Mouse (Mus musculus) retina, embryonic 14.5 days (tissue): ENCODE measurements around the gene Igfbp6.
"Not testable (repeated sequence)": the region's sequence is repeated elsewhere in the genome, so short reads cannot be mapped to it uniquely, and the experiment has no call there.

Source experiments
- DNase-seq: peaks from one replicate; pipeline ENCODE4 v3.0.0-alpha.2; 2015; ENCODE audit warnings: low spot score

The Igfbp6 gene

DNA sequence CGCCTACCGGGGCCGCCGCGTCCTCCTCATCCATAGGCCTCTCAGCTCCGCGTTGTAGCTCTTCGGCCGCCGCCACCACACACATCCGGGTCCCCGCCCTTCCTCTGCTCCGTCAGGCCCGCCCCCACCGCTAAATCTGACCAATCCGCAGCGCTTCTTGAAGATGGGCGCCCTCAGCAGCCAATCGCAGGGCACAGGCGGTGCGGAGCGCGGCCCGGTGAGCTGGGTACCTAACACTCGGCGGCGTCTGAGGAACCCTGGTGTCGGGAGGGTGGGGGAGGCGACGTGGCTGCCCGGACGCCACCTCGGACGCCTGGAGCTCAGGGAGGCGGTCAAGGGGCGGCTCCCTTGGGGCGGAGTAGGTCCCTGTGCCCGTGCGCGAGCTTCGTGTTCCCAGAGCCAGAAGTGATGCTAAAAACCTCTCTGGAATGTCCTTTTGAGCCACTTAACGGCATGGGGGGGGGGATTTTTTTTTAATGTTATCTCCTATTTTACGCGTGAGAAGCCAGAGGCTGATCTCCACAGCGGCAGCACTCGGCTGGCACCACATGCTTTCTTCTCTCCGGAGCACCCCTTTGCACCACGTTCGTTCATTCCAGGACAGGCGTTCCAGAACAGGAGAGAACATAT lies 7.9 kb upstream of the Igfbp6 start, which contains the start of gene Spryd3:
Spryd3 (minus strand) TSS at position 106 of the 630 bp plus-strand sequence.
- DNase-seq = peak; percentile 96

DNA sequence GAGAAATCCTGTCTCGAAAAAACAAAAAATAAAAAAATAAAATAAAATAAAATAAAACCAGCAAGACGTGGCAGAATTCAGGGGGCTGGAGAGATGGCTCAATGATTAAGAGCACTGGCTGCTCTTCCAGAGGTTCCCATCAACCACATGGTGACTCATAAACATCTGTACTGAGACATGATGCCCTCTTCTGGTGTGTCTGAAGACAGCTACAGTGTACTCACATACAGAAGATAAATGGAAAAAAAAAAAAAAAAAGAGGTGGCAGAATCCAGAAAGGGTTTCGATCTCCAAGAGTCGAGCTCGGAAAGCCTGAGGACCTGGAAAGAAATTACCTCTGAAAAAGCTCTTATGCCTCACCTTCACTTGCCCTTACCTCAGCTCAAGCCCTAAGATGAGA lies 3.0 kb upstream of the Igfbp6 start:
- DNase-seq = no peak

DNA sequence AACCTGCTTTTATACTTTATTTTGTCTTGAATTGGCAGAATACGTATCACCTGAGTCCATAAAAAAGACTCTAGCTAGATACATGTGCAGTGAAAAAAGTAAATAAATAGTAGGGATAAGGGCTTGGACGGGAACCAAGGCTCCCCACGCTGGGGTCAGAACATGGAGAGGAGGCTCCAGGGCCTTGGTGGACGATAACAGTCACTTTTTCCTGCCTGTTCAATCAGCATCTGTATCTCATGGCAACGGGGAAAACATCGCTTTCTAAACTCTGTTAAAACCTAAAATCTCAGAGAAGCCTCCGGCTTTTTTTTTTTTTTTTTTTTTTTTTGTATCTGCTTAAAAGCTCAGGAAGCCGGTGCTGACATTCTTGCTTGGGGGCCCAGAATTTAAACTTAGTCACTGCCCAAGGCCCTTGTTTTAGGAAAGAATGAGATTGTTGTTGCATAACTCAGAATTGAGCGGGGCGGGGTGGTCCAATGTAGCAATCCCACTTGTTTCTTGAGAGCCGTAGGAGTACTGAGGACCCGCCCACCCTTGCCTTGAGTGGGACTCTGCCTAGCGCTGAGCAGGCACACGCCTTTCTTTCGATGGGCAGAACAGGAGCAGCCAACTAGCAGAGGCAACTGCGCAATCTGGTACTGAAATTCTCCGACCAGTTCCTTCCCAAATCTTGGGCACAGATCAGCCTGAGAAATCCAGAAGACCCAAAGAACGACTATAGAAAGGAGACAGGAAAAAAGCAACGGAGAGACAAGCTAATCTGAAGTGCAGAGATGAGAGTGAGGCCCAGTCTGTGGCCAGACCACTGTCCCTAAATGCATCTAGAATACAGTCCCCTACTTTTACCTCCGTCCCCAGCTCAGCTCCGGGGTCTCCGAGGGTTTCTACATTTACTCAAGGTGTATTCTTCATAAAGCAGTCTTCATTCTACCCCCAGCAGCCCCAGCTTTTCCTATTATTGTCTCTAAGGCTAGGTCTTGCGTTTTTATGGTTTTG lies 949 bp upstream of the Igfbp6 start:
- no peak for DNase-seq

DNA sequence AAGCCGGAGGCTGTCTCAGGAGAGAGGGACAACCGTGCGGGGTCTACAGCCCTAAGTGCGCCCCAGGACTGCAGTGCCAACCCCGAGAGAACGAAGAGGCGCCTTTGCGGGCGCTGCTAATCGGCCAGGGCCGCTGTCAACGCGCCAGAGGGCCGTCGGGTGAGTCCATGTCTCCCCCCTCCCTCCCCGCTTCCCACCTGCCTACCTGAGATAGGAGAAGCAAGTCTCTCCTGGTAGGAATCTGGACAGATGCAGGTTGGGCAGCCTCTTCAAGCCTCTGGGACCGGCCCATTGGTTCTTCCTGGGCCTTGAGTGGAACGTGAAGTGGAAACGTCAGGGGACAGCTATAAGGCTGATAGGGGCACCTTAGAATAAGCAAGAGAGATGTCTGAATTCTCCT lies 564 bp downstream of the Igfbp6 start:
- no peak for DNase-seq

DNA sequence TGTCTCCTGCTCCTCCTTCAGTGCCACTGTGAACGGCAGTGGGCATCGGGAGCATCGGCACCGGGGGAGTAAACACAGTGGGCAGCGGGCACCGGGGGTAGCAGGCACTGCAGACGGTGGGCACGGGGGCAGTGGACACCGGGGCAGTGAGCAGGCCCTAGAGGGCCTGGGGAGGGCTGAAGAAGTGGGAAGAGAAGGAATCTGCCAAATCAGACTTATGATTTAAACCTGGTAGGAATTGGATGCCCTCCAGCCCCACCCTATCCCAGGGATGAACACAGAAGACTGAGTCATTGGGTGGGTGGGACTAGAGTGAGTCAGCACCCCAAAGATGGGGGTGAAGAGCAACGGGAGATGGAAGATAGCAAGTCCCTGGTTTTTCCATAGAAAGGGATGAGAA lies 1.2 kb downstream of the Igfbp6 start:
- DNase-seq = no peak

DNA sequence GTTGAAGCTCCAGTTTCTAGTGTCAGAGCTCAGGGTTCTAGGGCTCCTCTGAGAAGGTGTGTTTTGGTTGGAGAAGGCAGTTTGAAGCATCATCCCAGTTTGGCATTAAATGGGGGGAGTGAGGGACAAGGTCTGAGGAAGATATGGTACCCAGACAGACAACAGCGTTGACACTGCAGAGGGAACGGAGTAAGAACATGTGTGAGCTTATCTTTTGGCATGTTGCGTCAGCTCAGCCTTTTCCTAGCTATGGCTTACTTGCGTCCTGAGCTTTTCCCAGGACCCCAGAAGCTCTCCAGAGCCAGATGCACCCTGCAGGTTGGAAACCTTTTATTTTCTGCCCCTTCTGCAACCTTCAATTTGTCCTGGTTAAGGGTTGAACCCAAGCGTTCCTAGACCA lies 1.9 kb downstream of the Igfbp6 start:
- no peak for DNase-seq

DNA sequence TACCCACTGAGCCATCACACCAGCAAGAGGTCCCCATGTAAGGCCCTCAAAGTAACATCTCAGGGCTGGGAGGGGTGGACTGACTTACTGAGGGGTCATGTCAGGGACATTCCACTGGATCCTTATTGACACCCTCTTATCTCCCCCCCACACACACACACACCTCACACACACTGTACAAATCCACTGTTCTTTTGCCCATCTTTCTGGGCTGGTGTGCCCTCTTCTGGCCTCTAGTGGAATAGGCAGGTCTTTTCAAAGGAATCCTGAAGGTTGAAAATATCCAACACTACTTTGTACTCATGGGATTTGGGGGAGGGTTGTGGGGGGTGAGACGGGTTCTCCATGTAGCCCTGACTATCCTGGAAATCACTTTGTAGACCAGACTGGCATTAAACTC lies 2.7 kb downstream of the Igfbp6 start:
- DNase-seq = peak; percentile 67

DNA sequence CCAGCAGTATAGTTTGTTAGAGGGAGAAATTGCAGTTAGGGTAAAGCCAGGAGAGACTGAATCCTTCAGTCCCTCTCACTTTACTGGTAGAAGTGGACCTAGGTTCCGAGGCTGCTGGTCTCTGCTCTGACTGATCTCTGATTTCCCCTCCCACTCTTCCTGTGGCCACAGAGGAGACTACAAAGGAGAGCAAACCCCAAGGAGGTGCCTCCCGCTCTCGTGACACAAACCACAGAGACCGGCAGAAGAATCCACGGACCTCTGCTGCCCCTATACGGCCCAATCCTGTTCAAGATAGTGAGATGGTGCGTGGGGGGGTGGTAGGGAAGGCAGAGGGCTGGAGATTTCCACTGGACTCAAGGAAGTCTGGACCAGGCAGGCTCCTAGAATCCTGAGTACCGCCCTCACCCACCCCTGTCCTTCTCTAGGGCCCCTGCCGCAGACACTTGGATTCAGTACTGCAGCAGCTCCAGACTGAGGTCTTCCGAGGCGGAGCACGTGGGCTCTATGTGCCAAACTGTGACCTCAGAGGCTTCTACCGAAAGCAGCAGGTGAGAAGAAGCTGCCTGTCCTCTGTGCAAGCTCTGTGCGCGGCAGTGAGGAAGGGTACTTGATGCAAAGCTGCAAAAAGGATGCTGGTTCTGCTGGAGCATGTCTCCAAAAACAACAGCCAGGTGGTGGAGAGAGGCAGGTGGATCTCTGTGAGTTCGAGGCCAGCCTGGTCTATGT lies 3.7 kb downstream of the Igfbp6 start:
- no peak for DNase-seq

DNA sequence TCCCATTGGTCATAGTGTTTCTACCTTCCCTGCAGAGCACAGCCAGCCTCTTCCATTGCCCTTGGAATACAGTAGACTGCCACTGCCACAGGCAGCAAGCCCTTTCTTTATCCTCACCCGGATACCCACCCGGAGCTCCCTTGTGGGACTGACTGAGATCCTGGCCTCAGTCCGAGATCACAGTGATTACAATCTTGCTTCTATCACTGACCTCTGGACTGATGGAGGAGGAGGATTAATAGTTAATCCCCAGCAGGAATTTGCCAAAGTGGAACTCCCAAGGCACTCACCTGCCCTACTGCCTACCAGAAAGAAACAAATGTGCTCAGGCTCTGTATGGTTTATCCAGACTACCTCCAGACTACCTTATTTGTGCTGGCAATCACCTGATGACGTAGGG lies 5.4 kb downstream of the Igfbp6 start:
- no peak for DNase-seq

DNA sequence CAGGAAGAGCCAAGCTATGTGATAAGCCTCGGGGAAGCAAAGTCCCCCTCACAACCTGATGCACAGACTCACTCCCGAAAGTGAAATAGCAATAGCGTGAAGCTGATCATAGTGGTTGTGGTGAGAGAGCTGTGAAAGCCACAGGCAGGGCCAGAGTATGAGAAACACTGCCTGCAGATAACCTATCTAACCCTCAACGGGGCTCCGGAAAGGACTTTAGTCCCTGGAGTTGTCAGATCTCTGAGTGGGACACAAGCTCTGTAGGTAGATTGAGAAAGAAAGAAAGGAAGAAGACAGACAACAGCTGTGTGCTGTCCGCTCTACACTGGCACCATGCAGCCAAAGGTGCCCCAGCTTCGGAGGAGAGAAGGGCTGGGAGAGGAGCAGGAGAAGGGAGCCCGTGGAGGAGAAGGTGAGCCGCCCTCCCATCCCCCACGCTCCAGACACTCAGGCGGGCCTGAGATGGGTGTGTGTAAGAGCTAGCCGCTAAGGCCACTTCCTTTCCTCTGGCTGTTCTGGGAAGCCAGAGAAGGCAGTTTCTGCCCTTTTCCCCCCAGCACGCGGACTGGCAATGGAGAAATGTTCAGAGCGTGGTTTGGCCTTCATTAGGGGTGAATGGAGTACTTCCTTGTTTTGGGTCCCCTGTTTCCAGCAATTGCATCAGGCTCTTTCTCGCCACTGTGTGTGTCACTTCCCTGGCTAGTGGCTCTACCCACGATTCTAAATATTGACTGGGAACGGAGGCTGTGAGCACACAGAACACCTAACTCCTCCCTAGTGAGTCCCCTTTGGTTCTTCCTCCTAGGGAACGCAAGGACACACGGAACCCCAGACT lies 6.4 kb downstream of the Igfbp6 start, which contains the start of gene Soat2:
Soat2 (plus strand) TSS at position 226 of the 835 bp plus-strand sequence.
- no peak for DNase-seq

DNA sequence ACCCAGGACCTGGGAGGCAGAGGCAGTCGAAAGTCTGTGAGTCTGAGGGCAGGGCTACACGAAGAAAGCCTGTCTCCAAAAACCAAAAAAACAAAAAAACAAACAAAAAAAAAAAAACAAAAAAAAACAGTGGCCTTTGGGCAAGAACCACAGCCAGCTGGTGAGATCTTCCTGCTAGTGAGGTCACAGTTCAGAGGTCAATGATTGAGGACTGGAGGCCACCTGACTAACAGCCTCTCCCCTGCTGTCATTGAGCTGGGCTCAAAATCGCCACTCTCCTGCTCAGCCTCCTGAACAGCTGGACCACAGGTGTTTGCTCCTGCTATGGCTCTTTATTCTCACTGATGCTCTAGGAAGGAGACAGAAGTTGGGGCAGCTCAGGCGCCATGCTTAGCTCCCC lies 8.5 kb downstream of the Igfbp6 start:
- DNase-seq = no peak

DNA sequence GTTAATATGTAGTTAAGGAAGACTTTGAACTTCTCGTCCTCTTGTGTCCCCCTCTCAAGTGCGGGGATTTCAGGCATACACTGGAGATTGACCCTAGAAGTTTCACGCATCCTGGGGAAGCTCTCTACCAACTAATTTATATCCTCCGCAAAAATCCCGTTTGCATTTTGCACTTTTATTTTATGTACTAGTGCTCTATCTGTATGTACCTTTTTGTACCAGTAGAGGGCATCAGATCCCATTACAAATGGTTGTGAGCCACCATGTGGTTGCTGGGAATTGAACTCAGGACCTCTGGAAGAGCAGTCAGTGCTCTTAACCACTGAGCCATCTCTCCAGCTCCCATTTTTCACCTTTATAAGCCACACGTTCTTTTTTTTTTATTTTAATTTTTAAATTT lies 10.8 kb downstream of the Igfbp6 start:
- DNase-seq = not testable (repeated sequence)

DNA sequence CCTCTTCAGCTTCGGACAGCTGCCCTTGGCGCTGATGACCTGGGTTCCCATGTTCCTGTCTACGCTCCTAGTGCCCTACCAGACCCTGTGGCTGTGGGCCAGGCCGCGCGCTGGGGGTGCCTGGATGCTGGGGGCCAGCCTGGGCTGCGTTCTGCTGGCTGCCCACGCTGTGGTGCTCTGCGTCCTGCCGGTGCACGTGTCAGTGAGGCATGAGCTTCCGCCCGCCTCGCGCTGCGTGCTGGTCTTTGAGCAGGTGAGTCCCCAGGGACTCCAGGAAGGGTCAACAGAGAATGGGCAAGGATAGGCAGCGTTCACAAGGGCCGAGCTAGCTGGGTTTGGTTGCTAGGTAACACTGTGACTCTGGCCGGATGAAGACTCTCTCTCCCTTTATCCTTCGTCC lies 12.7 kb downstream of the Igfbp6 start:
- DNase-seq = peak; percentile 37

DNA sequence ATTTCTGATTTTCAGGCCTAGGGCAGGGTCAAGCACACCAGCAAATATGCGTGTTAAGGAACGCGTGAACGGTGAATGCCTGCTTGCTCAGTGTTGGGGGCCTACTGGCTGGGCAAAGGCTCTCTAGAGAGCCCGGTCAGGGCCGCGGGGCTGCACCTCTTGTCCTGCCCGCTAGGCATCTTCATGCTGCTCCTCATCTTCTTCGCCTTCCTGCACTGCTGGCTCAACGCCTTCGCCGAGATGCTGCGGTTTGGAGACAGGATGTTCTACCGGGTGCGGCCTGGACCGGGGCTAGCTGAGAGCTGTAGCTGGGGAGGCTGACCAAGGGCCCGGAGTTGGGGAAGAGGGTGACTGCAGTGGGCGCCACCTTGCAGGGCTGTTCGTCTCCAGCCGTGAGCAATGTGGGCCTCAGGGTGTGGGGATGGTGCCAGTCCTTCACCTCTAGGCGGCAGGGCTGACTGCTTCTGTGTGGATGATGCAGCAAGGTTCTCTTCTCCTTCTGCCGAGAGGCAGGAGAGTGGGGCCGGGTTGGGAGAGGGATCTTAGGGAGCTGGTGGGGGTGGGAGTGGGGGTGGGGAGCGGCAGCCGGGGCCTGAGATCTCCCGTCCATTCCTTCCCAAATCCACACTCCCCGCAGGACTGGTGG lies 16.4 kb downstream of the Igfbp6 start:
- DNase-seq = no peak

DNA sequence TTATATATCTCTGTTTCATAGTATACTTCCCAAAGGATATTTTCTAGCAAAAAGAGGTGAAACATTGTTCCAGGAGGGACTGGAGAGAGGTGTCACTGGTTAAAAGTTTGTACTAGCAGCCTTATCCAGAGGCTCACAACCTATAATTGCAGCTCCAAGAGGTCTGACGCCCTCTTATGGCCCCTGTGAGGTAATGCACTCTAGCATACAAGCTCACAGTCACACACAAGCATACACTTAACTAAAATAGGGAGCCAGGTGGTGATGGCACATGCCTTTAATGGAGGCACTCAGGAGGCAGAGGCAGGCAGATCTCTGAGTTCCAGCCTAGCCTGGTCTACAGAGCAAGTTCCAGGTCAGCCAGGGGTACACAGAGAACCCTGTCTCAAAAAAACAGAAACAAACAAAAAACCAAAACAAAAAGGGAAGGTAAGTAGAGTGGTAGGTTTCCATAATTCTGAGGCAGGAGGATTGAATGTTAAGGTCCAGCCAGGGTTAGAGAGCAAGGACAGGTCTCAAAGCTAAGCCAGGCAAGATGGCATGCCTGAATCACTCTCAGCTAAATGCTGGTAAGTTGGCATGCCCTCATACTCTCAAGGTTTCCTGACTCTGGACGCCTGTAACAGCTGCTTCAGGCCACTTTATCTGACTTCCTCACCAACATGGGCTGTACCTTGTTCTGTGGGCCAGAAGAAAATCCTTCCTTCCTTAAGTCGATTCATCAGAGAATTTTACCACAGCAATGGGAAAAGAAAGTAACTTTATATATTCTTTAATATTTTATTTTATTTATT lies 19.9 kb downstream of the Igfbp6 start:
- DNase-seq = no peak

DNA sequence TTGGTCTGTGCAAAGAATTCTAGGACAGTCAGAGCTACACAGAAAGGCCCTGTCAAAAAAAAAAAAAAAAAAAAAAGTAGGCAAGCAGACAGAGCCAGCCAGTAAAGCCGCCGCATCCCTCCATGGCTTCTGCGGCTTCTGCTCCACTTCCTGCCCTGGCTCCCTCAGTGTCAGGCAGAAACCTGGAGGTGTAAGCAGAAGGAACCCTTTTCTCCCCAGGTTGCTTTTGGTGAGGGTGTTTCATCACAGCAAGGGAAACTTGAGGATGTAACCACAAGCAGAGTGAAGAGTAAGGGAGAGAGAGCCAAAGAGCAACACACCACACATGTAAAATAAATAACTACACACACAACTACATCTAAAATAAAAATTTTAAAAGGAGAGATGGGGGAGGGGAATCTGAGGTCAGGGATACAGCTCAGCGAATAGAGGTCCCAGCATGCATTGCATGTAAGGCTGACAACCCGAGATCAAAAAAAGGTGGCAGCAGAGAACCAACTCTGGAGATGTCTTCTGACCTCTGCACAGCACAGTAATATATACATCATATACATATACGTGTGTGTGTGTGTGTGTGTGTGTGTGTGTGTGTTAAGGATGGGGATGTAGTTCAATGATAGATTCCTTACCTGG lies 21.4 kb downstream of the Igfbp6 start:
- DNase-seq = no peak

DNA sequence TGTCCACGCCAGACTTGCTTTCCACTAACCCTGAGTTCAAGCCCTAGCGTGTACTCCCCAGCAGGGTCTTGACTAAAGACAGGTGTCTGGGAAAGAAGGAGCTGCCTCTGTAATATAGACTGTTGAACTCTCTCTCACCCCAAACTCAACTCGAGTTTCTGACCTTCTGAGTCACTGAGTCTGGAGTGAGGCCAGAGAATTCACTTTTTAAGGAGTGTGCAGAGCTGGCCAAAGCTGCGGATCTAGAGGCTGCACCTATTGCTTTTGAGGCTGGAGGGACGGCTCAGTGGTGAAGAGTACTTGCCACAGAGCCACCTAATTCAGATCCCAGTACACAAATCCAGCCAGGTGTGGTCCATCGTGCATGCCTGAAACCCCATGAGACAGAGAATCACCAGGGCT lies 23.5 kb downstream of the Igfbp6 start:
- no peak for DNase-seq

DNA sequence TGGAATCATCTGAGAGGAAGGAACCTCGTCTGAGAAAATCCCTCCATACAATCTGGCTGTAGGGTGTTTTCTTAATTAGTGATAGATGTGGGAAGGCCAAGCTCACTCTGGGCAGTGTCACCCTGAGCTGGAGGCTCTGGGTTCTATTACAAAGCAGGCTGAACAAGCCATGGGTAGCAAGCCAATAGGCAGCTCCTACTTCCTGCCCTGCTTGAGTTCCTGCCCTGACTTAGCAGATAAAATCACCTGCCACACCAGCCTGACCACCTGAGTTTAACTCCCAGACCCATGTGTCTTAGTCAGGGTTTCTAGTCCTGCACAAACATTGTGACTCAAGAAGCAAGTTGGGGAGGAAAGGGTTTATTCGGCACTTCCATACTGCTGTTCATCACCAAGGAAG lies 24.9 kb downstream of the Igfbp6 start:
- no peak for DNase-seq

DNA sequence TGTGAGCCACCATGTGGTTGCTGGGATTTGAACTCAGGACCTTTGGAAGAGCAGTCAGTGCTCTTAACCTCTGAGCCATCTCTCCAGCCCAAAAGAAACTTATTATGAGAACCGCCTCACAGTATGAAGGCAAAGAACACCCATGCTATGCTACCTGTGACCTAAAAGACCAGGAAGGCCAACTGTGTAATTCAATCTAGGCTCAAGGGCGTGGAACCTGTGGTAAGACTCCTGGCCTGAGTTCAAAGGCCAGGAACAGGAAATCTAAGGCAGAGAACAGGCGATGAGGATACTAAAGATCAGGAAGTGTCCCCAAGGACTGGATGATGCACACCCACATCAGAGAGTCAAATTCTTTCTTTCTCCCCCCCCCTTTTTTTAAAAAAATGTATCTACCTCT lies 29.4 kb downstream of the Igfbp6 start:
- no peak for DNase-seq
